Mouse (Mus musculus) liver, postnatal 0 days (tissue): ENCODE results near the gene Nup35. TPM values are rescaled to one million over a fixed set of nuclear protein-coding genes. Genes with fewer than 3 reads are reported as not detected.
A peak's percentile ranks its signal among the peaks of the same experiment; 100 is the strongest.

ENCODE experiments used
- ATAC-seq: fragments of 200-750 bp; cut with Nextera tagmentation; 2 replicates; pipeline ENCODE4 v1.8.0; 2017; ENCODE audit warnings: mild to moderate bottlenecking, moderate library complexity
- DNase-seq: peaks from one replicate; pipeline ENCODE4 v3.0.0-alpha.2; 2016
- H3K27ac ChIP-seq: fragments of 300-500 bp; sonication (generic); 2 replicates; pipeline ENCODE4 v1.5.1; 2014; ENCODE audit warnings: antibody characterized with exemption, moderate library complexity, mild to moderate bottlenecking, low read depth
- H3K27me3 ChIP-seq: fragments of 300-500 bp; sonication (generic); 2 replicates; pipeline ENCODE4 v1.6.1; 2014; ENCODE audit warnings: low read length, control low read depth, mixed read lengths; ENCODE audit not compliant: insufficient read depth
- H3K36me3 ChIP-seq: fragments of 300-500 bp; sonication (generic); replicated peaks from 2 replicates; pipeline ENCODE4 v1.6.1; 2014; ENCODE audit warnings: mild to moderate bottlenecking, control low read depth, low read length, moderate library complexity, mixed read lengths; ENCODE audit not compliant: insufficient read depth
- H3K4me1 ChIP-seq: fragments of 300-500 bp; sonication (generic); 2 replicates; pipeline ENCODE4 v1.6.1; 2014; ENCODE audit warnings: antibody characterized with exemption, mild to moderate bottlenecking, control low read depth; ENCODE audit not compliant: insufficient read depth
- H3K4me2 ChIP-seq: fragments of 300-500 bp; sonication (generic); 2 replicates; pipeline ENCODE4 v1.6.1; 2014; ENCODE audit warnings: low read depth, mild to moderate bottlenecking, low read length, moderate library complexity, mixed read lengths
- H3K4me3 ChIP-seq: fragments of 300-500 bp; sonication (generic); 2 replicates; pipeline ENCODE4 v1.5.1; 2014; ENCODE audit warnings: low read depth, low read length
- H3K9ac ChIP-seq: fragments of 300-500 bp; sonication (generic); replicated peaks from 2 replicates; pipeline ENCODE4 v1.6.1; 2014; ENCODE audit warnings: mild to moderate bottlenecking, moderate library complexity
- H3K9me3 ChIP-seq: fragments of 300-500 bp; sonication (generic); 2 replicates; pipeline ENCODE4 v1.6.1; 2016; ENCODE audit warnings: mild to moderate bottlenecking, control low read depth, low read length, mixed read lengths
- CTCF ChIP-seq: sonication (generic); IDR thresholded peaks from 2 replicates; pipeline ENCODE4 v1.5.1; 2016; ENCODE audit warnings: antibody characterized with exemption, low read depth
- EP300 ChIP-seq: IDR thresholded peaks from 2 replicates; pipeline ENCODE4 v1.6.1; 2016; ENCODE audit warnings: antibody characterized with exemption, low read depth, mild to moderate bottlenecking
- whole genome bisulfite sequencing: fragments of 180-500 bp; shearing (Covaris S2); extraction: QIAGEN DNeasy Blood & Tissue Kit; methylation state at CpG from one replicate; pipeline ENCODE4 v1.1.7; 2014; ENCODE audit not compliant: insufficient replicate concordance; 5-methylcytosine and 5-hydroxymethylcytosine counted together
- polyA plus RNA-seq: library from polyadenylated mRNA; unstranded; fragments of >200 nt; fragmentation: Nextera tagmentation; extraction: Ambion mirVana; gene quantifications from 2 replicates; pipeline ENCODE4 v1.2.1, GENCODE M21; 2015

Gene Nup35
- polyA plus RNA-seq, 1 experiment from 2014 or later: 11.7 TPM

DNA sequence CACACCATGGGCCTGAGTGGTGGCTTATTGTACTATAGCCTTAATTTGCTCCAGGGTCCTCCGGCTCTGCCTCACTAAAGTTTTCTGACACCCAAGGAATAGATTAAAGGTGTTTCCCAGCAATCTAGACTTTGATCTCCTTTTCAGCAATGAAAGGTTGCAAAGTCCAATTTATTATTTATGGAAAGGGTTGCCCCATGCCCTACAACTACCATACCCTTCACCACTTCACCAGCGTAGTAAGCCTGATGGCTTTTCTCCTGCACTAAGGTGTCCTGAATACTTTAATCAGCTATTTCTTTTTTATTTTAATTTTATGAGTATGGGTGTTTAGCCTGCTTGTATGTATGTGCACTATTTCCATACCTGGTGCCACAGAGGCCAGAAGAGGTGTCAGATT is 45.6 kb downstream of the Nup35 start:
- ATAC-seq (no peak), DNase-seq (no peak)
- Histone ChIP-seq H3K36me3 (peaks cover 13% of the 10 kb centered on the region), H3K4me2 (no peak overlapping the region), H3K9me3 (no peaks in the 10 kb centered on the region), H3K9ac (no peak overlapping the region), H3K27me3 (no peaks in the 10 kb centered on the region), H3K27ac (no peak overlapping the region), H3K4me1 (no peaks in the 10 kb centered on the region), H3K4me3 (no peak overlapping the region)
- 93% methylated on average over 2 of the region's 2 CpGs for WGBS
- no peak for TF ChIP-seq CTCF
- TF ChIP-seq EP300: no peak

DNA sequence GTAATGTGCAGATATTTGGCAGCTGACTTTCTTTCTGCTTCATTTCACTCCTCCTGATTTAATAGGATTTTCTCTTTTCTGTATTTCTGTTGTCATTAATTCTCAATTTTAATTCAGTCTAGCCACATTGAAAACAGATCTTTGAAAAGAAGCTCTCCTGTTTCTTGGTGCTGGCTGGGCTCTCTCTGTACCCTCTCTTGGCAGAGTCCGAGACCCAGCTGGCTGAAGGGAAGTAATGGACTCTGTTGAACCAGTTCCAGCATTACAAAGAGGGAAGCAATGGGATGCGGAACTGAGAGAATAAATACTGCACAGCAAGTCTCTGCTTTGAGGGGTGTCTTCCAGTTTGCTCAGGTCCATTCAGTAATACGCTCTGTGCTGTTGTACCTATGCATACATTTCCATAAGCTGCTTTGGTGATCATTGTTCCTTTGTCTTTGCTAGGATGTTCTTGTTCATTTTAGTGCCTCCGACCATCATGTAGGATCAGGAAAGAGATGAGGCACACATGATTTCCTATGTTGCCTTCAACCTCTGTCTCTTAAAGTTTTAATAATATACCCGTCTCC is 50.4 kb downstream of the Nup35 start:
- Histone ChIP-seq H3K9ac (no peak overlapping the region), H3K4me2 (no peak overlapping the region), H3K36me3 (peaks cover 2% of the 10 kb centered on the region; the same call in 1 of the 2 replicates), H3K4me1 (0 out of 2 replicates have a peak, but pooled peaks cover under 1% of the 10 kb centered on the region), H3K27me3 (no peaks in the 10 kb centered on the region), H3K9me3 (no peaks in the 10 kb centered on the region), H3K4me3 (no peak overlapping the region), H3K27ac (no peak overlapping the region)
- DNase-seq (no peak), ATAC-seq (no peak)
- 86% methylated on average over 5 of the region's 5 CpGs for whole genome bisulfite sequencing
- no peak for TF ChIP-seq CTCF
- TF ChIP-seq EP300: no peak

DNA sequence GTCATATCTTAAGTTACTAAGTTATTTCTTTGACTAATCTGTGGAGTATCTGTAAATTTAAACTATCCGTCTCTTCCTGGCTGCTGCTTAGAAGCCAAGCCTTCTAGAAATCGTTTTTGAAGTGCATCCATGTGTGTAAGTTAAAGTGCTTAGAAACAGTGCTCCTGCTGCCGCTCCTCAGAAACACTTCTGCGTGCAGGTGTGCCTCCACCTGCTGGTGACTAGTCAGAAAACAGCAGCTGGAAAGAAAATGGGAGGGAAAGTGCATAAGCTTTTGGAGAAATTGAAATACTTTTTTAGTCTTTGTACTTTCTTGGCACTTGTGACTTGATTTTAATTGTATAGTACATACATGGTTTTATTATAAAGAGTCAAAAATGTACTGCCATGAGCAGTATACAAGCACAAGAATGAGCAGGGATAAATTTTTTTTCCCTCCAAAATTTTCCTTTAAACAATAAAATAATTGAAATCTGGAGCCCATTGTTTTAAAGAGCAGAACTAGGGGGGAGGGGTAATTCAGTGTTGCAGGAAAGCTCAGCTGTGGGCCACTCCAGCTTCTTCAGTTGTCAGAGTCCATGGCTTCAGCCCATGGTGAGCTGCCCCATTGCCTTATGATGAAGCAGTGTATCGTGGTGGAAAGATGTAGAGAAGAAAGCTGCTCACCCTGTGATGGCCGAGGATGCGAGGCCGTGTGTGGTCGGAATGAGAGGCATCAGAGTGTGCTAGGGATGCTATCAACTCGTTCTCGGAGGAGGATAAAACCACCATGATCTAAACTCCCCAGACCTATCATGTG is 53.0 kb downstream of the Nup35 start:
- ATAC-seq: no peak
- H3K27me3 ChIP-seq: no peaks in the 10 kb centered on the region
- H3K36me3 ChIP-seq: no peaks in the 10 kb centered on the region; the same call in 1 of the 2 replicates
- 78% methylated on average over 11 of the region's 11 CpGs for WGBS
- no peak overlapping the region for H3K4me2 ChIP-seq
- H3K9me3 ChIP-seq: no peaks in the 10 kb centered on the region
- DNase-seq: no peak
- H3K4me1 ChIP-seq: 0 out of 2 replicates have a peak, but pooled peaks cover 2% of the 10 kb centered on the region
- TF ChIP-seq CTCF: peak; percentile 55
- no peak for TF ChIP-seq EP300
- no peak overlapping the region for H3K4me3 ChIP-seq
- H3K27ac ChIP-seq: no peak overlapping the region
- H3K9ac ChIP-seq: no peak overlapping the region

DNA sequence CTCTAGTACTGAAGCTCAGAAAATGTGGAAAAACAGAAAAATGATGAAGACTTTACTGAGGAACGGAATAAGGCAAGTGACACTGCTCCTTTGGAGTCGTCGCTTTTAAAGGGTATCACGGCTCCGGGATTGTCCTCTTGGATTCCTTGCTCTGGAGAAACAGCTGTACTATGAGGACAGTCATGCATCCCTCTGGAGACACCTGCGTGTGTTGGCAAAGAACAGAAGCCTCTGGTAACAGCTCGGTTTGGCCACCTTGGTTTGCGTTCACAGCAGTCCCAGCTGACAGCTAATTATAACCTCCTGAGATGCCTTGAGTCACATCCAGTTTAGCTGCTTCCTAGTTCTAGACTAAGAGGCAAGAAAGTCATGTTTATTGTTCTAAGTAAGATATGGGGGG is 61.8 kb downstream of the Nup35 start:
- H3K36me3 ChIP-seq: no peaks in the 10 kb centered on the region
- H3K9me3 ChIP-seq: no peaks in the 10 kb centered on the region
- H3K4me2 ChIP-seq: no peak overlapping the region
- H3K4me3 ChIP-seq: no peak overlapping the region
- H3K27me3 ChIP-seq: no peaks in the 10 kb centered on the region
- TF ChIP-seq EP300 (no peak), CTCF (no peak)
- no peak overlapping the region for H3K9ac ChIP-seq
- no peak overlapping the region for H3K27ac ChIP-seq
- H3K4me1 ChIP-seq: no peaks in the 10 kb centered on the region
- 83% methylated on average over 8 of the region's 8 CpGs for WGBS
- no peak for DNase-seq
- no peak for ATAC-seq

DNA sequence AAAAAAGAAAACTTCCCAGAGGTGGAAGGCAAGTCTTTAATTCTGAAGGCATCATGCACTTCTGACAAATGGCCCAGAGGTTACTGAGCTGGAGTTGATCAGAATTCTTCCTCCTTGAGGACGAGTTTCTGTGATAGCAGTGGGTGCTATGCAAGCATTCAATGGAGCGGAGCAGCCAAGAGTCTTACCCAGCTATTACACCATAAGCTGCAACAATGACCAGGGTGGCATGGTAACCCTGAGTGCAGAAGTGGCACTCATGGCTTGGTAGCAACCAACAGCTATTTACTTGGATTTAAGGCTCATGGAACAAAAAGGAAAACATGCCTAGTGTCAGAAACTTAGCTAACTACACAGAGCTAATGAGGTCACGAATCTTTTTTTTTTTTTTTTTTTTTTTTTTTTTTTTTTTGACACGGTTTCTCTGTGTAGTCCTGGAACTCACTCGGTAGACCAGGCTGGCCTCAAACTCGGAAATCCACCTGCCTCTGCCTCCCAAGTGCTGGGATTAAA is 66.7 kb downstream of the Nup35 start:
- Histone ChIP-seq H3K36me3 (no peaks in the 10 kb centered on the region), H3K4me3 (no peak overlapping the region), H3K27ac (no peak overlapping the region), H3K9me3 (no peaks in the 10 kb centered on the region), H3K4me2 (no peak overlapping the region), H3K9ac (no peak overlapping the region), H3K27me3 (no peaks in the 10 kb centered on the region), H3K4me1 (no peaks in the 10 kb centered on the region)
- no peak for DNase-seq
- TF ChIP-seq CTCF (no peak), EP300 (no peak)
- WGBS: 65% methylated on average over 6 of the region's 6 CpGs
- no peak for ATAC-seq

DNA sequence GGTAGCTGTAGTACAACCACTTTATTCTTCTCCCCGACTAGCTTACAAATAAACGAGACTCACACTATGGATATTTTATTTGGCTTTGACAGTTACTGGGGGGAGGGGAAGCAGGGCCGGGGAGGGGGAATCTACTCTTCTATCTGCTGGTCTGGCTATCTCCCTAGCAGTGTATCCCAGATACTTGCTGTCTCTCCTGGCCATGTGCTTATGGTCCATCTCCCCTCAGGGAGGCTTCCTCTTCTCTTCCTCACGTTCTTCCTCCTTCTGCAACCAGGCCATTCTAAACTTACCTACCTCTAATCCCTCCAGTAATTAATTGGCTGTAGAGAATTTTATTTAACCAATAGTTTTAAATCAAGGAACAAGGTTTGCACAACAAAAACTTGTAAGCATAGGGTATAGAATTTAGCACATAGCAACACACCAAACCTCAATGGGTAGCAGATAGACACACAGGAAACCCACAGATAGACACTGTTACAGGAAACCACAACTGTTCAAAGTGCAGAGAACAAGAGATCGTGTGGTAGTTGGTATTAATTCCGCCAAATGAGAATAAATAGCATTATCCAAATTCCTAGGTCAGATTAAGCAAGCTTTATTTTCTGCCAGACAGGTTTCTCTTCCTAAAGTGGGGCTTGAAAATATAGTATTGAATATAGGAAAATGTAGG is 67.5 kb downstream of the Nup35 start:
- Histone ChIP-seq H3K36me3 (no peaks in the 10 kb centered on the region), H3K27me3 (no peaks in the 10 kb centered on the region), H3K9me3 (no peaks in the 10 kb centered on the region), H3K9ac (no peak overlapping the region), H3K4me3 (no peak overlapping the region), H3K4me1 (no peaks in the 10 kb centered on the region), H3K4me2 (no peak overlapping the region), H3K27ac (no peak overlapping the region)
- ATAC-seq (no peak), DNase-seq (no peak)
- WGBS: 35% methylated on average over 6 of the region's 6 CpGs
- no peak for TF ChIP-seq EP300
- TF ChIP-seq CTCF: no peak
